ENCODE assay signal across 8 mouse cellular contexts in genomic region chr17:55702161-55702820, GRCm38 (mm10). TPM values are rescaled to one million over a fixed set of nuclear protein-coding genes. Genes with fewer than 3 reads are reported as not detected.
DNase-seq lines count a peak whose midpoint lies in the region; ATAC-seq and TF ChIP-seq lines count a peak whose summit lies in the region.

No protein-coding gene starts in this region.

- 0 out of 2 replicates have a peak, but pooled peaks have one; percentile 77 for ATAC-seq in erythroid progenitor cell, adult 5-6 weeks (replicated peaks; ENCODE audit: low FRiP score, poor library complexity, severe bottlenecking)

- H3K4me3 ChIP-seq in CH12.LX (replicated peaks in 1 of 3; ENCODE audit: low read depth in 2 of 3, low read length in 2 of 3, poor library complexity in 1 of 3) = no peak overlapping the region

- H3K9ac ChIP-seq in CH12.LX (ENCODE audit: insufficient read depth, low read depth) = no peak overlapping the region

- TF ChIP-seq RAD21 in CH12.LX (IDR thresholded peaks at IDR 0.05; ENCODE audit: low read depth, low read length) = peak; percentile 77

- H3K9me3 ChIP-seq in CH12.LX (replicated peaks; ENCODE audit: low read length) = no peaks in the 10 kb centered on the region

- peaks cover 18 to 43% of the 10 kb centered on the region in 2 experiments for H3K36me3 ChIP-seq in CH12.LX (replicated peaks in 1 of 2; ENCODE audit: control insufficient read depth in 1 of 2, insufficient read depth in 1 of 2, low read length in 1 of 2)

- DNase-seq in CH12.LX (ENCODE audit: extremely low read depth) = peak; percentile 79
- peak; percentile 92 for DNase-seq in brain, adult 2 months (ENCODE audit: low read depth, low spot score)
- DNase-seq in heart, postnatal 4 days = peak; percentile 83
- peak; percentile 34 to 79 for DNase-seq in layer of hippocampus, adult 8-10 months (ENCODE audit: low spot score in 2 of 2)
- peak; percentile 84 for DNase-seq in lung, postnatal 14 days
- peak; percentile 92 for DNase-seq in retina, embryonic 14.5 days (ENCODE audit: low spot score)
- DNase-seq in thymus, postnatal 4 days = peak; percentile 90

- TF ChIP-seq POLR2A in CH12.LX (IDR thresholded peaks at IDR 0.05; ENCODE audit: low read depth, low read length) = no peak

- dilution Hi-C loops in CH12.LX (cut with MboI; ENCODE audit: extremely low pct_ligation_motif_present, extremely low pct_unique_long_range_greater_than_20kb, low sequenced_read_pairs) = no loop called here

- no peaks in the 10 kb centered on the region for H3K27me3 ChIP-seq in CH12.LX (replicated peaks)

- TF ChIP-seq EP300 in CH12.LX (IDR thresholded peaks at IDR 0.05; ENCODE audit: low read length) = peak; percentile 21; the same call in 1 of the 2 replicates

- no peaks in the 10 kb centered on the region for H3K4me1 ChIP-seq in CH12.LX (ENCODE audit: control insufficient read depth in 1 of 2, insufficient read depth in 2 of 2)

- peak; percentile 67 to 87 for TF ChIP-seq CTCF in CH12.LX (conservative IDR thresholded peaks at IDR 0.05 in 1 of 2, IDR thresholded peaks at IDR 0.05 in 1 of 2; ENCODE audit: low read depth in 2 of 2, low read length in 2 of 2)

- in situ Hi-C loops in CH12.LX (cut with MboI; ENCODE audit: low pct_ligation_motif_present, low pct_unique_long_range_greater_than_20kb, low sequenced_read_pairs) = loop anchor here (10.0 kb wide), 1 partner anchor 183 kb away; no protein-coding TSS in a partner anchor

- H3K27ac ChIP-seq in CH12.LX (ENCODE audit: insufficient read depth, low read depth) = no peak overlapping the region

- H3K79me2 ChIP-seq in CH12.LX (replicated peaks; ENCODE audit: control insufficient read depth, extremely low read depth, insufficient read depth, poor library complexity, severe bottlenecking) = no peaks in the 10 kb centered on the region

- no peak overlapping the region for H3K4me2 ChIP-seq in CH12.LX (ENCODE audit: insufficient read depth, low read depth, poor library complexity, severe bottlenecking)

TF ChIP-seq in CH12.LX, 34 proteins besides CTCF, POLR2A, EP300 and RAD21:
- no peak for TF ChIP-seq MEF2A (IDR thresholded peaks at IDR 0.05; ENCODE audit: borderline replicate concordance, low read depth, low read length)
- no peak for TF ChIP-seq CHD2 (IDR thresholded peaks at IDR 0.05; ENCODE audit: low read length)
- TF ChIP-seq MAFK (IDR thresholded peaks at IDR 0.05; ENCODE audit: insufficient replicate concordance, low read length) = no peak
- no peak for TF ChIP-seq USF1 (IDR thresholded peaks at IDR 0.05; ENCODE audit: low read depth, low read length)
- no peak for TF ChIP-seq ZMIZ1 (IDR thresholded peaks at IDR 0.05; ENCODE audit: low read depth, low read length)
- TF ChIP-seq MAX (IDR thresholded peaks at IDR 0.05; ENCODE audit: low read length) = no peak
- no peak for TF ChIP-seq E2F4 (IDR thresholded peaks at IDR 0.05; ENCODE audit: insufficient replicate concordance, low read depth, low read length)
- peak; percentile 44; the same call in 1 of the 2 replicates for TF ChIP-seq MYC (IDR thresholded peaks at IDR 0.05; ENCODE audit: low read depth, low read length)
- peak; percentile 99 for TF ChIP-seq JUND (conservative IDR thresholded peaks at IDR 0.05; ENCODE audit: low read depth, low read length)
- TF ChIP-seq KAT2A (IDR thresholded peaks at IDR 0.05; ENCODE audit: insufficient replicate concordance, low read length) = no peak
- TF ChIP-seq ZC3H11A (IDR thresholded peaks at IDR 0.05; ENCODE audit: low read depth, low read length) = no peak
- no peak for TF ChIP-seq TCF12 (IDR thresholded peaks at IDR 0.05; ENCODE audit: low read depth, low read length)
- peak; percentile 73 for TF ChIP-seq SMC3 (IDR thresholded peaks at IDR 0.05; ENCODE audit: low read depth, low read length)
- TF ChIP-seq TBP (conservative IDR thresholded peaks at IDR 0.05; ENCODE audit: low read depth, low read length) = no peak
- TF ChIP-seq NELFE (IDR thresholded peaks at IDR 0.05; ENCODE audit: low read depth, low read length) = no peak
- no peak for TF ChIP-seq USF2 (conservative IDR thresholded peaks at IDR 0.05; ENCODE audit: low read depth, low read length)
- TF ChIP-seq ZNF384 (IDR thresholded peaks at IDR 0.05; ENCODE audit: low read depth, low read length) = no peak
- TF ChIP-seq ETS1 (conservative IDR thresholded peaks at IDR 0.05; ENCODE audit: low read depth, low read length) = no peak
- TF ChIP-seq ELF1 (IDR thresholded peaks at IDR 0.05; ENCODE audit: low read depth, low read length) = no peak
- no peak for TF ChIP-seq MXI1 (IDR thresholded peaks at IDR 0.05; ENCODE audit: low read depth, low read length)
- no peak for TF ChIP-seq GABPA (IDR thresholded peaks at IDR 0.05; ENCODE audit: insufficient replicate concordance, low read depth, low read length)
- no peak for TF ChIP-seq ZKSCAN1 (IDR thresholded peaks at IDR 0.05; ENCODE audit: borderline replicate concordance, low read depth, low read length)
- no peak for TF ChIP-seq MAZ (IDR thresholded peaks at IDR 0.05; ENCODE audit: low read depth, low read length)
- no peak for TF ChIP-seq CHD1 (IDR thresholded peaks at IDR 0.05; ENCODE audit: low read depth, low read length)
- no peak for TF ChIP-seq HCFC1 (IDR thresholded peaks at IDR 0.05; ENCODE audit: low read depth, low read length)
- peak; percentile 97 for TF ChIP-seq IRF4 (IDR thresholded peaks at IDR 0.05; ENCODE audit: low read depth, low read length)
- TF ChIP-seq NRF1 (IDR thresholded peaks at IDR 0.05; ENCODE audit: low read depth, low read length) = no peak
- TF ChIP-seq RCOR1 (conservative IDR thresholded peaks at IDR 0.05; ENCODE audit: low read depth, low read length) = no peak
- no peak for TF ChIP-seq SIN3A (IDR thresholded peaks at IDR 0.05; ENCODE audit: low read length)
- no peak for TF ChIP-seq POLR2AphosphoS2 (IDR thresholded peaks at IDR 0.05; ENCODE audit: low read depth, low read length)
- TF ChIP-seq JUN (IDR thresholded peaks at IDR 0.05; ENCODE audit: insufficient read depth, low read depth, low read length) = peak; percentile 93
- no peak for TF ChIP-seq UBTF (IDR thresholded peaks at IDR 0.05; ENCODE audit: low read depth, low read length)
- TF ChIP-seq BHLHE40 (IDR thresholded peaks at IDR 0.05; ENCODE audit: low read depth, low read length) = no peak
- TF ChIP-seq PAX5 (IDR thresholded peaks at IDR 0.05; ENCODE audit: low read length) = no peak
TF ChIP-seq in CH12.LX: peak in this region for 5.

RNA-seq across cellular contexts. Expression of gene Pot1b, which starts 10.1 kb away (rescaled TPM):
- total RNA-seq in CH12.LX (2012; rRNA removed) (5.9 and 6.0 TPM in 2 replicates), CH12.LX (2014; rRNA removed) (8.5 and 10.2 TPM in 2 replicates)
- 8.0 and 8.2 TPM in 2 replicates for polyA plus RNA-seq in CH12.LX (2012; ENCODE audit: insufficient read length, low read depth)
- total RNA-seq in erythroid progenitor cell, adult 5-6 weeks (2015; ENCODE audit: low replicate concordance) = 9.7 and 15.5 TPM in 2 replicates
- total RNA-seq in erythroid progenitor cell, adult 5-6 weeks (2017; ENCODE audit: low replicate concordance) = 28.2 and 28.6 TPM in 2 replicates
- total RNA-seq in heart, postnatal 4 days (2021) = 1 to 10 TPM; 4.4 to 4.8 TPM
- 1 to 10 TPM; 7.4 to 9.4 (median 8.6) TPM for total RNA-seq in layer of hippocampus, adult 8-10 months (2022)

RNA-seq across cellular contexts. Expression of gene Adgre4, which starts 47.5 kb away (rescaled TPM):
- not detected in 2 replicates for total RNA-seq in CH12.LX (2012; rRNA removed)
- 0.09 and 0.16 TPM in 2 replicates for total RNA-seq in CH12.LX (2014; rRNA removed)
- 0.11 and 0.14 TPM in 2 replicates for polyA plus RNA-seq in CH12.LX (2012; ENCODE audit: insufficient read length, low read depth)
- 1.3 and 10.1 TPM in 2 replicates for total RNA-seq in erythroid progenitor cell, adult 5-6 weeks (2015; ENCODE audit: low replicate concordance)
- total RNA-seq in erythroid progenitor cell, adult 5-6 weeks (2017; ENCODE audit: low replicate concordance) = 4.2 and 7.4 TPM in 2 replicates
- under 1 TPM; 0.32 to 0.41 TPM for total RNA-seq in heart, postnatal 4 days (2021)
- under 1 TPM in 1 of 4 experiments, not detected in 3; 0.08 TPM for total RNA-seq in layer of hippocampus, adult 8-10 months (2022)
